In the genomic region with DNA sequence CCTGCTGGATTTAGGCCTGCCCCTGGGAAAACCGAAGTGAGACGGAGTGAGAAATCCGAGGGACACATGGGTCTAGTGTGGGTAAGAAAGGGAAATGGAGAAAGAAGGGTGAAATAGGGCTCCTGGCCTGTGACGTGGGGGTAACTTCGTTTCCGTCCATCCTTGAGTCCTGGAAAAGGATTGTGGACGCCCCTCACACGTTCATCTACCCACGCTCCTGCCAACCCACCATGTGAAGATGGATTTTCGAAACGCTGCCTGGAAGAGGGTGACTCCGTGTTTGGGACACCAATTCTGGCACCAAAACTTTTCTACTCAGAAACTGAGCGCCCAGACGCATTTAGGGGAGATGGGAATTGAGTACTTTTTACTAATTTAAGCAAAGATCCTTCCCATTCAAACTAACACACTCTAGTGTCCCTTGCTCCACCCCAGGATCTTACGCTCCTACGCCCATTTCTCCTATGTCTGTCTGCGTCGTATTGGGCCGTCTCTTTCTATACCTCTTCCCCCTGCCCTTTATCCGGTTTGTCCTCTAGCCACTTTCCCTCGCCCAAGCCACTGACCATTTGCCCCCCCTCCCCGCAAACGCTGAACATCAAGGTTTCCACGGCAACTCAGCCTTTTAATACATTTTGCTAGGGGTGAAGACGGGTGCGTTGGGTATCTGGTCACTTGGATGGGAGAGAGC, we compare ENCODE assay signal across 8 mouse cellular contexts. TPM values are rescaled to one million over a fixed set of nuclear protein-coding genes. Genes with fewer than 3 reads are reported as not detected.
DNase-seq lines count a peak whose midpoint lies in the region; ATAC-seq and TF ChIP-seq lines count a peak whose summit lies in the region.

No protein-coding gene starts in this region.

- H3K9ac ChIP-seq in heart, postnatal 0 days (replicated peaks; ENCODE audit: low read depth, low read length), result no peak overlapping the region
- peak overlapping the region; percentile 95 for H3K9ac ChIP-seq in ES-Bruce4 (ENCODE audit: low read depth, poor library complexity, severe bottlenecking)
- no peak overlapping the region for H3K9ac ChIP-seq in liver, embryonic 11.5 days (ENCODE audit: low read depth, low read length)

- WGBS in heart, postnatal 0 days, result 34% methylated on average over 26 of the region's 26 CpGs
- WGBS in liver, embryonic 11.5 days, result 30% methylated on average over 26 of the region's 26 CpGs

- H3K27ac ChIP-seq in heart, postnatal 0 days (ENCODE audit: low read depth), result peak overlapping the region; percentile 5; the same call in 1 of the 2 replicates
- H3K27ac ChIP-seq in ES-Bruce4 (ENCODE audit: insufficient read depth, low read length), result no peak overlapping the region
- peak overlapping the region; percentile 68 for H3K27ac ChIP-seq in embryonic fibroblast, embryonic 13.5 days (ENCODE audit: insufficient read depth, low read length)
- H3K27ac ChIP-seq in liver, embryonic 11.5 days (ENCODE audit: low read depth, low read length), result no peak overlapping the region

- no peak for TF ChIP-seq CTCF in heart, postnatal 0 days (IDR thresholded peaks at IDR 0.05; ENCODE audit: low read depth)
- no peak for TF ChIP-seq CTCF in ES-Bruce4 (IDR thresholded peaks at IDR 0.05; ENCODE audit: low read depth, low read length)
- no peak for TF ChIP-seq CTCF in embryonic fibroblast, embryonic 13.5 days (IDR thresholded peaks at IDR 0.05; ENCODE audit: borderline replicate concordance, insufficient read depth, low read length)

- DNase-seq in heart, postnatal 0 days (ENCODE audit: low spot score), result no peak
- no peak for DNase-seq in heart, postnatal 4 days
- DNase-seq in liver, embryonic 11.5 days (ENCODE audit: low spot score), result no peak
- DNase-seq in urinary bladder, postnatal 14 days (ENCODE audit: low spot score), result no peak
- DNase-seq in embryo, embryonic 10 days (ENCODE audit: low spot score), result no peak
- no peak for DNase-seq in adrenal gland, postnatal 14 days

- TF ChIP-seq POLR2A in ES-Bruce4 (IDR thresholded peaks at IDR 0.05; ENCODE audit: insufficient read depth, low read length), result no peak
- peak; percentile 14; the same call in 1 of the 2 replicates for TF ChIP-seq POLR2A in embryonic fibroblast, embryonic 13.5 days (IDR thresholded peaks at IDR 0.05; ENCODE audit: low read depth, low read length)

- peak overlapping the region; percentile 93 for H3K4me2 ChIP-seq in heart, postnatal 0 days (ENCODE audit: low read depth, low read length)
- peak overlapping the region; percentile 80 for H3K4me2 ChIP-seq in liver, embryonic 11.5 days

- no peaks in the 10 kb centered on the region for H3K36me3 ChIP-seq in heart, postnatal 0 days (replicated peaks; ENCODE audit: control insufficient read depth, insufficient read depth, low read length)
- no peaks in the 10 kb centered on the region for H3K36me3 ChIP-seq in ES-Bruce4 (ENCODE audit: control insufficient read depth, insufficient read depth, low read length, poor library complexity, severe bottlenecking)
- H3K36me3 ChIP-seq in liver, embryonic 11.5 days (ENCODE audit: control insufficient read depth, insufficient read depth, low read length), result no peaks in the 10 kb centered on the region

- H3K4me1 ChIP-seq in heart, postnatal 0 days (ENCODE audit: control insufficient read depth, insufficient read depth), result peaks cover 10% of the 10 kb centered on the region
- peaks cover 19% of the 10 kb centered on the region for H3K4me1 ChIP-seq in ES-Bruce4 (ENCODE audit: control insufficient read depth, insufficient read depth, low read length)
- H3K4me1 ChIP-seq in embryonic fibroblast, embryonic 13.5 days (ENCODE audit: control insufficient read depth, insufficient read depth, low read length), result no peaks in the 10 kb centered on the region
- no peaks in the 10 kb centered on the region; the same call in 1 of the 2 replicates for H3K4me1 ChIP-seq in liver, embryonic 11.5 days (replicated peaks; ENCODE audit: control insufficient read depth, insufficient read depth, low read length)

- H3K9me3 ChIP-seq in heart, postnatal 0 days (replicated peaks; ENCODE audit: control insufficient read depth, low read length), result no peaks in the 10 kb centered on the region
- H3K9me3 ChIP-seq in ES-Bruce4 (replicated peaks; ENCODE audit: control insufficient read depth, insufficient read depth, low read length, poor library complexity, severe bottlenecking), result no peaks in the 10 kb centered on the region
- H3K9me3 ChIP-seq in liver, embryonic 11.5 days (ENCODE audit: control insufficient read depth, low read length), result no peaks in the 10 kb centered on the region

- H3K27me3 ChIP-seq in heart, postnatal 0 days (ENCODE audit: control insufficient read depth, insufficient read depth, low read length), result peaks cover 31% of the 10 kb centered on the region
- no peaks in the 10 kb centered on the region for H3K27me3 ChIP-seq in ES-Bruce4 (ENCODE audit: control insufficient read depth, insufficient read depth, low read length, poor library complexity, severe bottlenecking)
- H3K27me3 ChIP-seq in liver, embryonic 11.5 days (replicated peaks; ENCODE audit: control insufficient read depth, insufficient read depth, low read length), result peaks cover 79% of the 10 kb centered on the region

- TF ChIP-seq EP300 in heart, postnatal 0 days (IDR thresholded peaks at IDR 0.05; ENCODE audit: low read depth), result no peak
- TF ChIP-seq EP300 in ES-Bruce4 (IDR thresholded peaks at IDR 0.05; ENCODE audit: insufficient read depth, low read depth, low read length), result no peak

- H3K4me3 ChIP-seq in heart, postnatal 0 days (ENCODE audit: low read depth, low read length), result peak overlapping the region; percentile 64
- H3K4me3 ChIP-seq in ES-Bruce4 (ENCODE audit: low read depth, low read length), result peak overlapping the region; percentile 64
- H3K4me3 ChIP-seq in embryonic fibroblast, embryonic 13.5 days (ENCODE audit: insufficient read depth, low read length), result peak overlapping the region; percentile 54
- peak overlapping the region; percentile 57 for H3K4me3 ChIP-seq in liver, embryonic 11.5 days (ENCODE audit: low read depth, low read length)

- no peak for ATAC-seq in heart, postnatal 0 days (ENCODE audit: insufficient read depth, low read depth)
- ATAC-seq in liver, embryonic 11.5 days (replicated peaks; ENCODE audit: low FRiP score), result no peak

RNA-seq across cellular contexts. Expression of a gene that starts 0.4 kb away (rescaled TPM):
- 38.5 and 41.1 TPM in 2 replicates for total RNA-seq in heart, postnatal 0 days (2014; rRNA removed; ENCODE audit: low replicate concordance)
- 7.2 and 7.6 TPM in 2 replicates for polyA plus RNA-seq in heart, postnatal 0 days (2015; fragmentation: Nextera tagmentation; extraction: Ambion mirVana)
- 10 to 100 TPM; 30.0 to 31.6 TPM for total RNA-seq in heart, postnatal 4 days (2021)
- 3.1 and 3.6 TPM in 2 replicates for polyA plus RNA-seq in ES-Bruce4 (2011; ENCODE audit: insufficient read depth, insufficient read length, low read depth, missing spikeins)
- polyA plus RNA-seq in embryonic fibroblast, embryonic 13.5 days (2011; ENCODE audit: insufficient read length, low read depth, missing spikeins), result 72.7 and 76.7 TPM in 2 replicates
- polyA plus RNA-seq in liver, embryonic 11.5 days (2014; fragmentation: Nextera tagmentation; extraction: Ambion mirVana), result 8.6 and 11.3 TPM in 2 replicates
- 21.4 and 26.1 TPM in 2 replicates for total RNA-seq in adrenal gland, postnatal 14 days (2021)

RNA-seq across cellular contexts. Expression of a gene that starts 5.8 kb away (rescaled TPM):
- total RNA-seq in heart, postnatal 0 days (2014; rRNA removed; ENCODE audit: low replicate concordance), result 2.9 and 9.7 TPM in 2 replicates
- 1.2 and 1.5 TPM in 2 replicates for polyA plus RNA-seq in heart, postnatal 0 days (2015; fragmentation: Nextera tagmentation; extraction: Ambion mirVana)
- 1 to 10 TPM; 5.7 to 7.4 TPM for total RNA-seq in heart, postnatal 4 days (2021)
- polyA plus RNA-seq in ES-Bruce4 (2011; ENCODE audit: insufficient read depth, insufficient read length, low read depth, missing spikeins), result 2.4 and 3.2 TPM in 2 replicates
- 0.55 and 0.63 TPM in 2 replicates for polyA plus RNA-seq in embryonic fibroblast, embryonic 13.5 days (2011; ENCODE audit: insufficient read length, low read depth, missing spikeins)
- polyA plus RNA-seq in liver, embryonic 11.5 days (2014; fragmentation: Nextera tagmentation; extraction: Ambion mirVana), result 0.17 and 0.32 TPM in 2 replicates
- 1.6 and 2.3 TPM in 2 replicates for total RNA-seq in adrenal gland, postnatal 14 days (2021)

RNA-seq across cellular contexts. Expression of a gene that starts 17.9 kb away (rescaled TPM):
- total RNA-seq in heart, postnatal 0 days (2014; rRNA removed; ENCODE audit: low replicate concordance), result 0.50 and 4.2 TPM in 2 replicates
- polyA plus RNA-seq in heart, postnatal 0 days (2015; fragmentation: Nextera tagmentation; extraction: Ambion mirVana), result 2.8 and 3.3 TPM in 2 replicates
- 1 to 10 TPM; 2.6 to 3.9 TPM for total RNA-seq in heart, postnatal 4 days (2021)
- not detected in 2 replicates for polyA plus RNA-seq in ES-Bruce4 (2011; ENCODE audit: insufficient read depth, insufficient read length, low read depth, missing spikeins)
- polyA plus RNA-seq in embryonic fibroblast, embryonic 13.5 days (2011; ENCODE audit: insufficient read length, low read depth, missing spikeins), result 0.45 and 0.72 TPM in 2 replicates
- 0.29 and 0.74 TPM in 2 replicates for polyA plus RNA-seq in liver, embryonic 11.5 days (2014; fragmentation: Nextera tagmentation; extraction: Ambion mirVana)
- 9.4 and 9.5 TPM in 2 replicates for total RNA-seq in adrenal gland, postnatal 14 days (2021)

RNA-seq across cellular contexts. Expression of a gene that starts 28.6 kb away (rescaled TPM):
- 95.9 and 127 TPM in 2 replicates for total RNA-seq in heart, postnatal 0 days (2014; rRNA removed; ENCODE audit: low replicate concordance)
- 51.6 and 52.9 TPM in 2 replicates for polyA plus RNA-seq in heart, postnatal 0 days (2015; fragmentation: Nextera tagmentation; extraction: Ambion mirVana)
- total RNA-seq in heart, postnatal 4 days (2021), result 10 to 100 TPM; 77.8 to 82.6 TPM
- 162 and 187 TPM in 2 replicates for polyA plus RNA-seq in ES-Bruce4 (2011; ENCODE audit: insufficient read depth, insufficient read length, low read depth, missing spikeins)
- polyA plus RNA-seq in embryonic fibroblast, embryonic 13.5 days (2011; ENCODE audit: insufficient read length, low read depth, missing spikeins), result 42.0 and 61.1 TPM in 2 replicates
- 223 and 224 TPM in 2 replicates for polyA plus RNA-seq in liver, embryonic 11.5 days (2014; fragmentation: Nextera tagmentation; extraction: Ambion mirVana)
- total RNA-seq in adrenal gland, postnatal 14 days (2021), result 22.2 and 26.1 TPM in 2 replicates

RNA-seq across cellular contexts. Expression of a gene that starts 28.7 kb away (rescaled TPM):
- 92.2 and 126 TPM in 2 replicates for total RNA-seq in heart, postnatal 0 days (2014; rRNA removed; ENCODE audit: low replicate concordance)
- 66.4 and 73.5 TPM in 2 replicates for polyA plus RNA-seq in heart, postnatal 0 days (2015; fragmentation: Nextera tagmentation; extraction: Ambion mirVana)
- 100 to 1,000 TPM; 102 to 104 TPM for total RNA-seq in heart, postnatal 4 days (2021)
- 80.9 and 85.2 TPM in 2 replicates for polyA plus RNA-seq in ES-Bruce4 (2011; ENCODE audit: insufficient read depth, insufficient read length, low read depth, missing spikeins)
- polyA plus RNA-seq in embryonic fibroblast, embryonic 13.5 days (2011; ENCODE audit: insufficient read length, low read depth, missing spikeins), result 87.6 and 105 TPM in 2 replicates
- polyA plus RNA-seq in liver, embryonic 11.5 days (2014; fragmentation: Nextera tagmentation; extraction: Ambion mirVana), result 115 and 118 TPM in 2 replicates
- total RNA-seq in adrenal gland, postnatal 14 days (2021), result 83.2 and 103 TPM in 2 replicates

Comparison
In these comparisons a context has a peak if more than half of its experiments do, and no peak if none do; other contexts are left out.
1. H3K27ac ChIP-seq: peak in heart, postnatal 0 days (single experiment) and embryonic fibroblast, embryonic 13.5 days (single experiment); none in ES-Bruce4 (single experiment) and liver, embryonic 11.5 days (single experiment).
2. Peak in every context shown above with its lines, with median percentiles within 50 percentile points of each other: H3K4me3 ChIP-seq.